34 mouse cellular contexts compared by ENCODE assay signal in the genomic region with DNA sequence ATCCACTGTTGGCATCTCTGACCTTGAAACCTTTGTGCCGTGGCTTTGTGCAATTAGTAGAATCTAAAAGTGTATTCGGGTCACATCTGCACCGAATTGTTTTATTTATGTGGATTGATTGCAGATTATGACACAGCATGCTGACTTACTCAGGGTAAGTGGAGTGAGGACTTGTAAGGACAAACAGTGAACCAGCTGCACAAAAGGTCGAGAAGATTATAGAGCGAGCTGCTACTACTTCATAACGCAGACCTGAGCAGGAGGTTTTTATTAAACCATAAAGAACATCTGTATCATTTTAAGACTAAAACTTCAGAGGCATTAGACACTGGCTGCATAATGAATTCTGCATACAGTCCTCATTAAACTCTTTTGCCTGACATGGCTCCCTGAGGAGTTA.
DNase-seq lines count a peak whose midpoint lies in the region; ATAC-seq lines count a peak whose summit lies in the region.
"Had no signal": no experiment of that assay in that cellular context is flagged by ENCODE, and none has a peak within 500 bp of the region (broad histone marks: within the 10 kb centered on the region; RNA-seq: fewer than 3 reads in every experiment).

No protein-coding gene starts in this region.

- DNase-seq in embryo, embryonic 10.5 days (ENCODE audit: low spot score), result peak; percentile 24
- DNase-seq in embryo, embryonic 9.5 days (ENCODE audit: extremely low spot score), result no peak
- peak; percentile 74 for DNase-seq in embryonic facial prominence, embryonic 11.5 days (ENCODE audit: low spot score)
- peak; percentile 42 for DNase-seq in limb, embryonic 11.5 days (ENCODE audit: low spot score)
- peak; percentile 10 for DNase-seq in retina, postnatal 1 day
- DNase-seq in testis, postnatal 10 days (ENCODE audit: low spot score), result no peak
- DNase-seq: adrenal gland, adult 8-10 months; cerebellum, adult 11-12 months; cerebellum, adult 9-11 months; gastrocnemius, postnatal 36 days; heart, adult 2 months; heart, postnatal 4 days; kidney, adult 8-10 months; kidney, postnatal 4 days; layer of hippocampus, postnatal 36 days; liver, embryonic 13.5 days; lung, adult 18-20 months; lung, postnatal 4 days; spleen, adult 18-20 months; thymus, adult 18-20 months; thymus, postnatal 25 days had no signal

- no peak overlapping the region for H3K4me2 ChIP-seq in embryonic facial prominence, embryonic 11.5 days (ENCODE audit: low read depth, low read length)
- no peak overlapping the region for H3K4me2 ChIP-seq in limb, embryonic 11.5 days (ENCODE audit: low read depth, severe bottlenecking)
- H3K4me2 ChIP-seq: heart, embryonic 12.5 days; hindbrain, embryonic 13.5 days; limb, embryonic 15.5 days; liver, embryonic 13.5 days; neural tube, embryonic 13.5 days had no signal

- no peaks in the 10 kb centered on the region for H3K36me3 ChIP-seq in embryonic facial prominence, embryonic 11.5 days (replicated peaks; ENCODE audit: control insufficient read depth, insufficient read depth, low read depth, low read length)
- H3K36me3 ChIP-seq in limb, embryonic 11.5 days (ENCODE audit: control insufficient read depth, insufficient read depth, low read length), result no peaks in the 10 kb centered on the region
- H3K36me3 ChIP-seq: heart, embryonic 12.5 days; hindbrain, embryonic 13.5 days; limb, embryonic 15.5 days; liver, embryonic 13.5 days; neural tube, embryonic 13.5 days had no signal

- H3K4me1 ChIP-seq in embryonic facial prominence, embryonic 11.5 days (ENCODE audit: control insufficient read depth, insufficient read depth, low read length), result no peaks in the 10 kb centered on the region
- 0 out of 2 replicates have a peak, but pooled peaks cover 6% of the 10 kb centered on the region for H3K4me1 ChIP-seq in limb, embryonic 11.5 days (ENCODE audit: control insufficient read depth, insufficient read depth, low read length)
- H3K4me1 ChIP-seq: heart, embryonic 12.5 days; liver, embryonic 13.5 days had no signal

- no peak overlapping the region for H3K9ac ChIP-seq in embryonic facial prominence, embryonic 11.5 days (replicated peaks; ENCODE audit: low read length)
- H3K9ac ChIP-seq in limb, embryonic 11.5 days (ENCODE audit: low read length), result no peak overlapping the region
- H3K9ac ChIP-seq: heart, embryonic 12.5 days; hindbrain, embryonic 13.5 days; limb, embryonic 15.5 days; liver, embryonic 13.5 days; neural tube, embryonic 13.5 days had no signal

- no peak overlapping the region for H3K4me3 ChIP-seq in embryonic facial prominence, embryonic 11.5 days (ENCODE audit: low read depth, low read length)
- H3K4me3 ChIP-seq in limb, embryonic 11.5 days (ENCODE audit: low read depth, low read length), result no peak overlapping the region
- H3K4me3 ChIP-seq: heart, adult 2 months; heart, embryonic 12.5 days; hindbrain, embryonic 13.5 days; limb, embryonic 15.5 days; liver, embryonic 13.5 days; myocyte; neural tube, embryonic 13.5 days had no signal

- H3K27me3 ChIP-seq in embryonic facial prominence, embryonic 11.5 days (ENCODE audit: control insufficient read depth, insufficient read depth, low read length), result no peaks in the 10 kb centered on the region
- no peaks in the 10 kb centered on the region for H3K27me3 ChIP-seq in limb, embryonic 11.5 days (ENCODE audit: control insufficient read depth, insufficient read depth, low read length)
- H3K27me3 ChIP-seq: CH12.LX; heart, embryonic 12.5 days; hindbrain, embryonic 13.5 days; limb, embryonic 15.5 days; liver, embryonic 13.5 days; neural tube, embryonic 13.5 days had no signal

- no peaks in the 10 kb centered on the region for H3K9me3 ChIP-seq in embryonic facial prominence, embryonic 11.5 days (replicated peaks; ENCODE audit: control insufficient read depth, low read length)
- H3K9me3 ChIP-seq in limb, embryonic 11.5 days (ENCODE audit: control insufficient read depth, low read length), result no peaks in the 10 kb centered on the region
- H3K9me3 ChIP-seq: hindbrain, embryonic 13.5 days; limb, embryonic 15.5 days; liver, embryonic 13.5 days; neural tube, embryonic 13.5 days had no signal

- 35% methylated on average over 6 of the region's 6 CpGs for WGBS in embryonic facial prominence, embryonic 11.5 days
- 8% methylated on average over 6 of the region's 6 CpGs for WGBS in limb, embryonic 11.5 days

- ATAC-seq in embryonic facial prominence, embryonic 11.5 days (replicated peaks; ENCODE audit: insufficient number of reproducible peaks, low FRiP score, low TSS enrichment, low read depth), result 0 out of 2 replicates have a peak, but pooled peaks have one; percentile 61
- ATAC-seq in limb, embryonic 11.5 days (ENCODE audit: insufficient number of reproducible peaks, low FRiP score, low TSS enrichment, low read depth), result peak; percentile 72; the same call in 1 of the 2 replicates
- ATAC-seq in monocyte, adult 5-6 weeks (replicated peaks; ENCODE audit: insufficient number of reproducible peaks, low FRiP score, low TSS enrichment, poor library complexity, severe bottlenecking), result no peak
- ATAC-seq in megakaryocyte progenitor cell, adult 5-6 weeks (replicated peaks; ENCODE audit: poor library complexity), result no peak
- ATAC-seq: forebrain, embryonic 14.5 days; intestine, embryonic 16.5 days; lung, postnatal 0 days; midbrain, embryonic 16.5 days had no signal

- H3K27ac ChIP-seq in embryonic facial prominence, embryonic 11.5 days (replicated peaks; ENCODE audit: low read depth, low read length), result no peak overlapping the region
- H3K27ac ChIP-seq in limb, embryonic 11.5 days (replicated peaks; ENCODE audit: low read depth, low read length), result no peak overlapping the region
- H3K27ac ChIP-seq: heart, adult 2 months; hindbrain, embryonic 13.5 days; kidney, postnatal 0 days; limb, embryonic 15.5 days; liver, embryonic 13.5 days; neural tube, embryonic 13.5 days had no signal

Comparison
In these comparisons a context has a peak if more than half of its experiments do, and no peak if none do; other contexts are left out.
1. DNase-seq: peak in embryo, embryonic 10.5 days (single experiment), embryonic facial prominence, embryonic 11.5 days (single experiment), limb, embryonic 11.5 days (single experiment) and retina, postnatal 1 day (single experiment); none in embryo, embryonic 9.5 days (single experiment) and testis, postnatal 10 days (single experiment).
2. ATAC-seq: peak in embryonic facial prominence, embryonic 11.5 days (single experiment) and limb, embryonic 11.5 days (single experiment); none in monocyte, adult 5-6 weeks (single experiment) and megakaryocyte progenitor cell, adult 5-6 weeks (single experiment).